Mouse (Mus musculus): ENCODE measurements at regions not wholly inside any gene's neighbourhood (a gene's known extent, or its start where the extent isn't known, plus 50 kb on each side); places are given as distances from the start of the nearest gene placed in this dataset.

DNA sequence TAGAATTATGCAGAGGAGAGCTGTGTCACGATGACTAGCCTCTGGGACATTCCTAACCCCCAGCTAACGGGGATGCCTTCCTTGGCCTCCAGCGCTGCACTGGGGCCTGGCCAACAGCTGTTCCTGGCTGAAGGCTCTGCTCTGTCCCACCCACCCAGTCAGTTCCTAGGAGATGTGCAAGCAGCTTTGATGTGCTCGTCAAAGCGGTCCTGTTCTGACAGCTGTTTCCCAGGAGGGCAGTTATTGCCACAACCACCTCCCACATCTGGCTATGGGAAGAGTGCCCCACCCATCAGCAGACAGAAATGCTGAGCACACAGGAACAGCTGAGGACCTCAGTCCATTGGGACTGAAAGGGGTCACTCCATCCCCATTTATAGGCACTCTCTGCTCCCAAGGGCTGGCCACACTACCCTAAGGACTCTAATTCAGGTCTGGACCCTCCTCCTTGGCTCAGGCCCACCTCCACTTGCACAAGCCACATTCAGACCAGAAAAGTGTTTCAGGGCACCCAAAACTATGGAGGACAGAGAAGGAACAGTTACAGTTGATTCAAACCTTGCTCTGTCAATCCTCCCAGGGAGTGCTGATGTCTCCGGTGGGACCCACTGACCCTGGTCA, 75.2 kb downstream of the Zfp36l2 start:
- Histone ChIP-seq H3K4me1 (ENCODE audit: control insufficient read depth, insufficient read depth, low read length) (peaks cover 23% of the 10 kb centered on the region), H3K27ac (ENCODE audit: control insufficient read depth, insufficient read depth, low read depth, low read length, poor library complexity) (peak overlapping the region; percentile 40), H3K4me3 (replicated peaks; ENCODE audit: control insufficient read depth, low read depth, low read length) (no peak overlapping the region)
- no peak for TF ChIP-seq CTCF (IDR thresholded peaks at IDR 0.05; ENCODE audit: control insufficient read depth, insufficient read depth, low read length)
- no peak for TF ChIP-seq POLR2A (IDR thresholded peaks at IDR 0.05; ENCODE audit: borderline replicate concordance, control insufficient read depth, low read depth, low read length)
- 49% methylated on average over 6 of the region's 6 CpGs for WGBS

DNA sequence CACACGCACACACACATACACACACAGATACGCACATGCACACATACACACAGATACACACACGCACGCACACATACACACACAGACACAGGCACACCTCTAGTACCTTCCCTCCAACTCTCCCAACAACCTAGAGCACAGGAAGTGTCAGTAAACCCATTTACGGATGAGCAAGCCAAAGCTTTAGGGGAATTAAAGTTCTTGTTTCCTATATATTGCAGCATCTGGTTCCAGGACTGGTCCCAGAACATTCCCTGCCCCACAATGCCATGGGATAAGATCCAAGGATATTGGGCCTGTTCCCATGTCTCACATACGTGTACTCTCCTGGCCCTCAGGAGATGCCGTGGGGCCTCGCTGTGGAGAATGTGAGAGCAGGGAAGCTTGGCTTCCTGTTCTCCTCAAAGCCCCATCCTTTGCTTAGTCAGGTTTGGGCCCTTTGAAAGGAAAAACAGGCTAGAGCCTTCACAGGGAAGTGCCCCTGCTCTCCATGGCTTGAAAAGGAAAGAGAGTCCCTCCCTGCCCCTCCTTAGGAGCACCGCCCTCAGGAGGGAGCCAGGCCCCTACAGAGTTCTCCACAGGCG, 75.9 kb downstream of the Zfp36l2 start:
- Histone ChIP-seq H3K4me1 (ENCODE audit: control insufficient read depth, insufficient read depth, low read length) (peaks cover 24% of the 10 kb centered on the region), H3K4me3 (replicated peaks; ENCODE audit: control insufficient read depth, low read depth, low read length) (no peak overlapping the region), H3K27ac (ENCODE audit: control insufficient read depth, insufficient read depth, low read depth, low read length, poor library complexity) (peak overlapping the region; percentile 40)
- WGBS, result 75% methylated on average over 10 of the region's 10 CpGs
- TF ChIP-seq POLR2A (IDR thresholded peaks at IDR 0.05; ENCODE audit: borderline replicate concordance, control insufficient read depth, low read depth, low read length), result no peak
- no peak for TF ChIP-seq CTCF (IDR thresholded peaks at IDR 0.05; ENCODE audit: control insufficient read depth, insufficient read depth, low read length)

- whole genome bisulfite sequencing, result 65% methylated on average over 9 of the region's 9 CpGs
- no peak for TF ChIP-seq POLR2A (IDR thresholded peaks at IDR 0.05; ENCODE audit: borderline replicate concordance, control insufficient read depth, low read depth, low read length)
- TF ChIP-seq CTCF (IDR thresholded peaks at IDR 0.05; ENCODE audit: control insufficient read depth, insufficient read depth, low read length), result no peak
- peaks cover 22% of the 10 kb centered on the region for H3K4me1 ChIP-seq (ENCODE audit: control insufficient read depth, insufficient read depth, low read length)
- H3K4me3 ChIP-seq (replicated peaks; ENCODE audit: control insufficient read depth, low read depth, low read length), result no peak overlapping the region
- 0 out of 2 replicates have a peak overlapping the region, but pooled peaks have one; percentile 16 for H3K27ac ChIP-seq (ENCODE audit: control insufficient read depth, insufficient read depth, low read depth, low read length, poor library complexity)
These were observed 76.8 kb downstream of the Zfp36l2 start for GRCm38 (mm10) chr17:84110945-84111344.

DNA sequence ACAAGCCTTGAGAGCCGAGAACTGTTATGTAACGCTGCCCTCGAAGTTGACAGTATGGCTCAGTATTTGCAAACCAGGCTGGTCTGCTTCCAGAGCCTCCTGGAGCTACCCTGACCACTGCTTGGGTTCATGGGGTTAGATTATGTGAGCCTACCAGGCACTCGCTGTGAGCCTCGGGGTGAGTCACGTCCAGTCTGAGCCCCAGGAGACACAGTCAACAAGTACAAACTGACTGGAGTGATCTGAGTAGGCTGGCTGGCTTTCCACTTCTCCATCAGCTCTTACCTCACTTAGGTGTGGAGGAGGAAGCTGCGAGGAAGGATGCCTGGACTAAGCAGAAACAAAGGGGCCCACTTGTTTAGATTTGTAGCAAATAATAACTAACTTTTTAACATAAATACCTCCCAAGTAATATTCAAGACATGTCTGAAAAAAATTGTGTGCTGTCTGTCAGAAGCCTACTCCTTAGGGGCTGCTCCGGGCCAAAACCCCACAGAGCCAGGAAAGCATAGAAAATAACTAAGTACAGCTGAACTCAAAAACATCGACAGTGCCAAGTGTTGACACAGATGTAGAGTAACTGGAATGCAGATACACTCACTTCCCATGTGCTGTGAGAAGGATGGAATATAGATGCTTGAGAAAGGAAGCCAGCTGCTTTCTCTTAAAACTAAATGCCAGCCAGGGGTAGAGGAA, 77.6 kb downstream of the Zfp36l2 start:
- no peak for TF ChIP-seq CTCF (IDR thresholded peaks at IDR 0.05; ENCODE audit: control insufficient read depth, insufficient read depth, low read length)
- TF ChIP-seq POLR2A (IDR thresholded peaks at IDR 0.05; ENCODE audit: borderline replicate concordance, control insufficient read depth, low read depth, low read length), result no peak
- Histone ChIP-seq H3K4me1 (ENCODE audit: control insufficient read depth, insufficient read depth, low read length) (peaks cover 19% of the 10 kb centered on the region), H3K4me3 (replicated peaks; ENCODE audit: control insufficient read depth, low read depth, low read length) (no peak overlapping the region), H3K27ac (ENCODE audit: control insufficient read depth, insufficient read depth, low read depth, low read length, poor library complexity) (peak overlapping the region; percentile 64)
- 72% methylated on average over 9 of the region's 9 CpGs for WGBS

DNA sequence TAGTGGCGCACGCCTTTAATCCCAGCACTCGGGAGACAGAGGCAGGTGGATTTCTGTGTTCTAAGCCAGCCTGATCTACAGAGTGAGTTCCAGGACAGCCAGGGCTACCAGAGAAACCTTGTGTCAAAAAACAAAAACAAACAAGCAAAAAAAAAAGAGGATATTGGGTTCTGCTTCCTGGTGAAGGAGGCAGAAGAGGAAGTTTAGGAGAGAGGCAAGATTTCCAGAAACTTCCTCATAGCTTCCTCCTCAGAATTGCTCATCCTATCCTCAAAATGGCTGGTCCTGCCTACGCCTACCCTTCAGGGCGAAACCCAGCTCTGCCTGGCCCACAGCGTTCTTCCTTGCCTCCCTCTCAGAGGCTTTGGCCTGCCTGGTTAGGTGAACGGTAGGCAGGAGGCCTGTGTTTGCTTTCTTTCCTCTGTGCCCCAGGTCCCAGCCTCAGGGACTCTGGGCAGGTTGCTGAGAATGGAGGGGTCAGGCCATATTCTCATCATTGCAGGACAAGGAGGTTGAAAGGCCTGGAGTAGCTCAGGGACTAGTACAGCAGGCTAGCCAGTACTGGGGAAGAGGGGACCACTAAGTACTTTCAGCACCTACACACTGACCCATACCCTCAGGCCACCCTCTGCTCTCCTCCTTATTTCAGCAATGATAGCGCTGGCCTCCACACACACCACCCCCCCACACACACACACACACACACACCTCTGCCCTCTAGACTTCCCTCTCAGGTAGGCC, 79.6 kb downstream of the Zfp36l2 start:
- H3K4me1 ChIP-seq (ENCODE audit: control insufficient read depth, insufficient read depth, low read length), result peaks cover 15% of the 10 kb centered on the region
- no peak overlapping the region for H3K4me3 ChIP-seq (replicated peaks; ENCODE audit: control insufficient read depth, low read depth, low read length)
- TF ChIP-seq POLR2A (IDR thresholded peaks at IDR 0.05; ENCODE audit: borderline replicate concordance, control insufficient read depth, low read depth, low read length) (no peak), CTCF (IDR thresholded peaks at IDR 0.05; ENCODE audit: control insufficient read depth, insufficient read depth, low read length) (no peak)
- peak overlapping the region; percentile 65 for H3K27ac ChIP-seq (ENCODE audit: control insufficient read depth, insufficient read depth, low read depth, low read length, poor library complexity)
- WGBS, result 66% methylated on average over 8 of the region's 8 CpGs

- Histone ChIP-seq H3K4me3 (replicated peaks; ENCODE audit: control insufficient read depth, low read depth, low read length) (no peak overlapping the region), H3K4me1 (ENCODE audit: control insufficient read depth, insufficient read depth, low read length) (peaks cover 15% of the 10 kb centered on the region), H3K27ac (ENCODE audit: control insufficient read depth, insufficient read depth, low read depth, low read length, poor library complexity) (peak overlapping the region; percentile 64)
- 65% methylated on average over 3 of the region's 3 CpGs for WGBS
- TF ChIP-seq POLR2A (IDR thresholded peaks at IDR 0.05; ENCODE audit: borderline replicate concordance, control insufficient read depth, low read depth, low read length) (no peak), CTCF (IDR thresholded peaks at IDR 0.05; ENCODE audit: control insufficient read depth, insufficient read depth, low read length) (no peak)
These were observed 80.2 kb downstream of the Zfp36l2 start for GRCm38 (mm10) chr17:84107497-84107896.

DNA sequence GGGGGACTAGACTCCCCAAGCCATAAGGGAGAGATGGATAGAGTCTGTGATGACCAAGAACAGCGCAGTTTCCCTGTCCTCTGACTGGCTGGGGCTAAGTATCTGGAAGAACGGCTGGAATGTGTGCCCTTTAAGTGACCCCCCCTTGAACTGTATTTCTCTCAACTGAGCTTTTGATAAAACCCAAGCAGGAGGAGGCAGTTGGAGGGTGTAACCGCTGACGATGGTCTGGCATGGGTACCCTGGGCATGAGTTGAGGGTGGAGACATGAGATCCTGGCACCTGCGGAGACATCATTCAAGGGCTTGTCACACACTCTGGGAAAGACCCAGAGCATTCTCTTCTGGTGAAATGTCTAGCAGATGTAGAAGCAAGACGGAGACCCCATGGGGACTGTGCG, 83.5 kb downstream of the Zfp36l2 start:
- H3K27ac ChIP-seq (ENCODE audit: control insufficient read depth, insufficient read depth, low read depth, low read length, poor library complexity), result peak overlapping the region; percentile 91
- whole genome bisulfite sequencing, result 64% methylated on average over 7 of the region's 7 CpGs
- no peak overlapping the region for H3K4me3 ChIP-seq (replicated peaks; ENCODE audit: control insufficient read depth, low read depth, low read length)
- TF ChIP-seq CTCF (IDR thresholded peaks at IDR 0.05; ENCODE audit: control insufficient read depth, insufficient read depth, low read length), result no peak
- TF ChIP-seq POLR2A (IDR thresholded peaks at IDR 0.05; ENCODE audit: borderline replicate concordance, control insufficient read depth, low read depth, low read length), result no peak
- peaks cover 19% of the 10 kb centered on the region for H3K4me1 ChIP-seq (ENCODE audit: control insufficient read depth, insufficient read depth, low read length)

- WGBS, result 31% methylated on average over 7 of the region's 7 CpGs
These were observed 84.4 kb downstream of the Zfp36l2 start for GRCm38 (mm10) chr17:84103344-84103743.

More at GRCm38 (mm10) chr17:84103344-84103743, 84.4 kb downstream of the Zfp36l2 start:
- TF ChIP-seq CTCF (IDR thresholded peaks at IDR 0.05; ENCODE audit: control insufficient read depth, insufficient read depth, low read length) (no peak), POLR2A (IDR thresholded peaks at IDR 0.05; ENCODE audit: borderline replicate concordance, control insufficient read depth, low read depth, low read length) (no peak)
- Histone ChIP-seq H3K4me3 (replicated peaks; ENCODE audit: control insufficient read depth, low read depth, low read length) (no peak overlapping the region), H3K4me1 (ENCODE audit: control insufficient read depth, insufficient read depth, low read length) (peaks cover 17% of the 10 kb centered on the region), H3K27ac (ENCODE audit: control insufficient read depth, insufficient read depth, low read depth, low read length, poor library complexity) (peak overlapping the region; percentile 91)
